Mouse (Mus musculus): ENCODE data around the gene Mical2.

DNA sequence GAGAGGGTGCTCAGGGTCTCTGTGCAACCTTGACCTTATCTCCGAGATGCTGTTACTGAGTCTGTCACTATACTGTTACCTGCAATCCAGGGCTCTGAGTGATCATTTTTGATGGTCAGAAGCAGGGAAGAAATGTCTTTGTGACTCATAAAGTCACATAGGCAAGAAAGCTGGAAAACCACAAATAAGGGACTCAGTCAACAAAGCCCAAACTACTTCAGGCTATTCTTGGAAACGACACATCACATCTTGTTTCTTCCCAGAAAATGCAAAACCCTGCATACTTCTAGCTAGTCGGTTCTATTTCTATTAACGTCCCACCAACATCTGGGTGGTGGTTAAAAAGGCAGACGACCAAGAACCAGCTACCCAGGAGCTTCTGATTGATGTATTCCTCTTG is 41.6 kb downstream of the Mical2 start:
- TF ChIP-seq CTCF (IDR thresholded peaks at IDR 0.05; ENCODE audit: low read depth) (no peak), EP300 (IDR thresholded peaks at IDR 0.05; ENCODE audit: low read depth) (no peak)

Data from liver, postnatal 0 days (tissue).